Mouse (Mus musculus) thymus, postnatal 25 days (tissue): Measurements from ENCODE around the gene Nelfa.
"Not testable (repeated sequence)": the region's sequence is repeated elsewhere in the genome, so short reads cannot be mapped to it uniquely, and the experiment has no call there.

Experiments
- DNase-seq: peaks from one replicate; pipeline ENCODE4 v3.0.0; 2022

The Nelfa gene

DNA sequence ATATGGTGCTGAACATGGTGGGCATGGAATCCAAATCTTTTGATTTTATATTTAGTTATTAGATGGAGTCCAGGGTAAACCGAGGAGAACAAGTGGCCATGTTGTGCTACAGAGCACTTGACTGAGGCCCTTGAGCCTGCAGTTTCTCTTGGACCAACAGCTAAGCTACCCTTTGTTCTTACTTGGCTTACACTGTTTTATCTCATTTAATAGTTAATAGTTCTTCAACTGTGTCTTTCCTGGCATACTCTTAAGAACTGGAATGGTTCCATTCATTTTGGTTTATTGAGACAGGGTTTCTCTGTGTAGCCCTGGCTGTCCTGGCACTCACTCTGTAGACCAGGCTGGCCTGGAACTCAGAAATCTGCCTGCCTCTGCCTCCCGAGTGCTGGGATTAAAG is 19.6 kb downstream of the Nelfa start:
- not testable (repeated sequence) for DNase-seq

- DNase-seq = not testable (repeated sequence)
Observed at GRCm38 (mm10) chr5:33915031-33915430, 21.2 kb downstream of the Nelfa start.

GRCm38 (mm10) chr5:33903176-33903575 is 33.0 kb downstream of the Nelfa start:
- DNase-seq = no peak

DNA sequence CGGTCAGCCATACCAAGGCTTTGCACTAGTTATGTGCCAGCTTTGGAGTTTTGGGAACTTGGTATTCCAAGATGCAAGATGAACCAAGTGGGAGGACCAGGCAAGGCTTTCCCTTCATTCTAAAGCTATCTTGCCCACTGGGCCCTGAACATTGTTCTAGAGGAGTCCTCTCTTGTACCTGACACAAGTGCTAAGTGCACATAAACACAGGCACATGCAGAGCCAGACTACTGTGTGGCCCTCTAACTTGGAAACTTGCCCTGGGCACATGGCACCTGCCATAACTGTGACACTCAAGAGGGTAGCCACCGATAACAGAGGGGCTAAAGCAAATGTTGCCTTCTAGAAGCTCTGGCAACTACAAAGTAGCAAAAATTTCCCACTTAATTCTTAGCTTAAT is 33.5 kb downstream of the Nelfa start:
- no peak for DNase-seq

DNA sequence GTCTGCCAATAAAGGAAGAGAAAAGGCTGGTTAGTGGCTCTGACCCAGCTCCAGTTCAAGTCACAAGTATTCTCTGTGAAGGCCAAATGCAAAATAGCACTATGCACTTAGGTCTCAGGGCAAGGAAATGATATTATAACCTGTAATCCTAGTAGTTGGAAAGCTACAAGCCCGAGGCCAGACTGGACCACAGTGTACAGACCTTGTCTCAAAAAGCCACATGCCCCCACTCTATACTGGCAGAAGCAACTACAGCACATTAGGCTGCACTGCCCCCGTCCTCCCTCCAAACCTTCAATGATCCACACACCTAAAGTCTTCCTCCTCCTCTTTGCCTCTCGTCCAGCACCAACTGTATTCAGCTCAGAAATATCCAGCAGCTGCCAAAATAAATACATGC is 34.9 kb downstream of the Nelfa start:
- no peak for DNase-seq

DNA sequence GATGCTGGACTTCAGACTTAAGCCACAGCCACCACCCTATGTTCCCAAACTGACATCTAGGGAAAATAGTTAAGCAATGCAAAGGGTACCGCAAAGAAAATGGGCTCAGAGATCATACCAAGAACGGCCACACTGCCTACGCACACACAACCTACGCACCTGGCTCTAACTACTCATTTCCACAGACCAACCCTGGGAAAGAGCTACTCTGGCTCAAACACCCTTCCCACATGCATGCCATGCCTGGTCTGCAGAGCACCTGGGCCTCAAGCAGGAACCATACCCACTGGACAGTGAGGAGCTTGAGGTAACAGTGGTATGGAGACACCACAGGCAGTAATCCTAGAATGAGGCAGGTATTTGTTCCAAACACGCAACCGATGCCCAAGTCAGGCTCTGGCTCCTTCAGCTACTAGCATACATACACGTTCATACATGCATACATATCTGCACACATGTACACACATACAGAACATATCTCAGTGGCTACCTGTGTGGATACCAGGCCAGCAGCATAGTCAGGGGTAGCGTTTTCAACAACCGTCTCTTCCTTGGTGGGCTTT is 35.4 kb downstream of the Nelfa start:
- DNase-seq = no peak

DNA sequence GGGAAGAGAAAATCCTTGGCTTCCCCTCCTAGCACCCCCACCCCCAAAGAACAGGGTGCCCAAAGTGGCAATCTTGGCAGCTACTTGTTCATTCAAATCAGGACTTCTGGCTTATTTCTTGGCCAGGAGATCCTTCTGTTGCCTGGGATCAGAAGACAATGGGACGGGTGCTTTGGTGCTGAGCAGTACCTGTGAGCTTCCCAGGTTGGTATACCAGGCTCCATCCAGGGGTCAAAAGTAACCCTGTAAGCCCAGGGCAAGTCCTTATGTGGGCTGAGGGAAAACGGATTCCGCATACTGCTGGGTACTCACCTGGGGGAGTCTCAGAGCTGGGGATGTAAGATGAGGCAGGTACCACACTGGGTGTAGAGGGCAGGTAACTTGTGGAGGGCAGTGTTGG is 36.1 kb downstream of the Nelfa start:
- no peak for DNase-seq

DNA sequence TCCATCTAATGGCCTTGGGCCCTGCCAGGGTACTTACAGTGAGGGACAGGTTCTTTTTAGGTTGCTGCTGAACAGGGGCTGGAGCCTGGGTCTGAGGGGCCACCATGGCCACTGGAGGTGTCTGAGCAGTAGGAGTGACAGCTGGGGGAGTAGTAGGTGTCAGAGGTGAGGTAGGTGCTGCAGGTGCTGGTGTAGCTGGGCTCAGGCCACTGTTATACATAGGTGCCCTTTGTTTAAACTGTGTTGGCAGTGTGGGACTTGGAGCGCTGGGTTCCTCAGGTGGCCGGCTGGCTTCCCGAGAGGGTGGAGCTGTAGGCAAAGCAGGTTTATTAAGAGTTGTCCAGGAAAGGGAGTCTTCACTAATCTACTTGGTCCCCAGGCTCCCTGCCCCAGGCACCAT is 37.0 kb downstream of the Nelfa start:
- no peak for DNase-seq

- DNase-seq = no peak
Observed at GRCm38 (mm10) chr5:33898671-33899070, 37.5 kb downstream of the Nelfa start.

- DNase-seq = no peak
Observed at GRCm38 (mm10) chr5:33897158-33897557, 39.1 kb downstream of the Nelfa start.

DNA sequence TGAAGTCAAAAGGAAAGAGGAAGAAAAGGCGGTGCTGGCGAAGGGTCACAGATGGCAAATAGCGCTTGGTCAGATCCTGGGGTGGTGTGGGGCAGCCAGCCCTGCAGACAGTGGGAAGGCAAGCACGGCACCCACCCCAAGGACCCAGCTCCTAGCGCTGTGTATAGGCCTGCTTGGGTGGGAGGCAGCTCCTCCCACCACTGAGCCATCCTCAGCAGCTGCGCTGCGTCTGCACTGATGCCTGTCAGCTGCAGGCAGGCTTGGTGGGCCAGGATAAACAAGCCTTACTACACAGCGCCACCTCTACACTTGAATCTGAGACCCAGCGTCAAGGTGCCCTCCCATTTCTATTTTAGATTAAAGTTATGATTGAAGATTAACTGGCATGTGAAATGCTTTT is 41.1 kb downstream of the Nelfa start:
- DNase-seq = no peak

DNA sequence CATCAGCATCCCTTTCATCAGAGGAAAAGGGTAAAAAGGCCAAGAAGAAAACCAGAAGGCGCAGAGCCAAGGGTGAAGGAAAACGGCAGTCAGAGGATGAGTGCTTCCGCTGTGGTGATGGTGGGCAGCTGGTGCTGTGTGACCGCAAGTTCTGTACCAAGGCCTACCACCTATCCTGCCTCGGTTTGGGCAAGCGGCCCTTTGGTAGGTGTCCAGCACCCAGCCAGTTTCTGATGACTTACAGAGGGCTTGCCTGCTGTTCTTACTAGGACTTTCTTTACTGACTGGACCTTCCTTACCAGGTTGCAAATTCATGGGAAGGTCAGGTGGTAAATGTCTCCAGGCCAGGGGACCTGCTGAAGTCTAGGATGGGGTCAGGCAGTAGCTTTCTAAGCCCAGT is 42.8 kb downstream of the Nelfa start:
- no peak for DNase-seq

DNA sequence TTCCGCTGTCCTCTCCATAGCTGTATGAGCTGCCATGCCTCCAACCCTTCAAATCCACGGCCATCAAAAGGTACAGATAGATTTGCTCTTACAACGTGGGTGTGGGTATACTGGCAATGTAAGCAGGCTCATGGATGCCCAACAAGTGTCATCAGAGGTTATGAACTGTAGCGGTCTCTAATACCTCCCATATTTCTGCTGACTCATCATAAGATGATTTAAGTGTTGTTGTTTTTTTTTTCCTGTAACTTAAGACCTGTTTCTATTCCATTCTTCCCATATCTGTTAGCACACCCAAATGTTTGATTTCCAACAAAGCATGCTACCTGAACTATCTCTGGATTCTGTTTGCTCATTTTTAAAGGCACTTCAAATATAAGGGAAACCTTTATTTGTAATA is 55.1 kb downstream of the Nelfa start:
- DNase-seq = no peak

- DNase-seq = no peak
Observed at GRCm38 (mm10) chr5:33875472-33875871, 60.7 kb downstream of the Nelfa start.

- no peak for DNase-seq
Observed at GRCm38 (mm10) chr5:33857693-33858092, 78.5 kb downstream of the Nelfa start.

DNA sequence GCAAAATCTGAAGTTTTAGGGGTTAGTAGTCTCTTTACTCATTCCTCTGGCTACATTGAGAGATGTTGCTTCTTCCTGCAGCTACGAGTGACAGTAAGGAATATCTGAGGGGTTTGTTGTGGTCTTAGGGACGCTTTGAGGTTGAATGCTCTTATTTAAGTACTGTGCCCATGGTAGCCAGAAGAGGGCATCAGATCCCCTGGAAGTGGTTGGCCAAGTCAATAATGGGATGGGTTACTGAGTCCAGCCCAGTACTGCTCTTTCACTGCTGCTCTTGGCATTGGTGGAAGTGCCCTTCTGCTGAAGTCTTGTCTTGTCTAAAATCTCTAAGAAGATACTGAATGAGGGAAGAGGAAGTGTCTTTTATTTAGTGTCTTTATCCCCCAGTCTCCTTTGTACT is 82.2 kb downstream of the Nelfa start:
- DNase-seq = peak; percentile 23

DNA sequence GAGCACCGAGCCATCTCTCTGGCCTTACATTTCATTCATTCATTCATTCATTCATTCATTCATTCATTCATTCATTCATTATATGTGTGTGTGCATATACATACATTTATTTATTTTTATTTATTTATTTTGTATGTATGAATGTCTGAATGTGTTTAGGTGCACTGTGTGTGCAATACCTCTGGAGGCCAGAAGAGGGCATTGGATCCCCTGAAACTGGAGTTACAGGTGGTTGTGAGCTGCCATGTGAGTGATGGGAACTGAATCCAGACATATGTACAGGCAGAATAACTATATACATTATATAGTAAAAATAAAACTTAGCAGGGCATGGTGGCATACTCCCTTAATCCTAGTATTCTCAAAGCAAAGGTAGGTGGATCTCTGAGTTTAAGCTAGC is 83.1 kb downstream of the Nelfa start:
- peak; percentile 20 for DNase-seq

DNA sequence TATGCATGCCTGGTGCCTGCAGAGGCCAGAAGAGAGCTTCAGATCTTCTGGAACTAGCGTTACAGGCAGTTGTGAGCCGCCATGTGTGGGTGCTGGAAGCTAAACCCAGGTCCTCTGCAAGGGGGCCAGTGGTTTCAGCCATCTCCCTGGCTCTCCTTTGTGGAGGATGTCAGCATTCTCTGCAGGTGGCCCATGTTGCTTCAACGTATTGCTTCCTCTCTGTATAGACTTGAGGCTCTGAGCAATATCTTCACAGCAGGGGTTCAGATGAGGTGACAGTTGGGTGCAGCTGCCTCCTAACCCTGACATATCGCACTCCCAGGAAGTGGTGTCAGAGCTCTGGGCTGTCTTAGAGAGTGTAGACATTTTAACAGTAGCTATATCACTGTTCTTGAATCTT is 84.7 kb downstream of the Nelfa start:
- peak; percentile 66 for DNase-seq
